Mouse (Mus musculus): ENCODE data around the gene Paxx. TPM values are rescaled to one million over a fixed set of nuclear protein-coding genes. Genes with fewer than 3 reads are reported as not detected.

Gene Paxx
- 23.5 and 23.9 TPM in 2 replicates for polyA plus RNA-seq (2014; fragmentation: Nextera tagmentation; extraction: Ambion mirVana)

DNA sequence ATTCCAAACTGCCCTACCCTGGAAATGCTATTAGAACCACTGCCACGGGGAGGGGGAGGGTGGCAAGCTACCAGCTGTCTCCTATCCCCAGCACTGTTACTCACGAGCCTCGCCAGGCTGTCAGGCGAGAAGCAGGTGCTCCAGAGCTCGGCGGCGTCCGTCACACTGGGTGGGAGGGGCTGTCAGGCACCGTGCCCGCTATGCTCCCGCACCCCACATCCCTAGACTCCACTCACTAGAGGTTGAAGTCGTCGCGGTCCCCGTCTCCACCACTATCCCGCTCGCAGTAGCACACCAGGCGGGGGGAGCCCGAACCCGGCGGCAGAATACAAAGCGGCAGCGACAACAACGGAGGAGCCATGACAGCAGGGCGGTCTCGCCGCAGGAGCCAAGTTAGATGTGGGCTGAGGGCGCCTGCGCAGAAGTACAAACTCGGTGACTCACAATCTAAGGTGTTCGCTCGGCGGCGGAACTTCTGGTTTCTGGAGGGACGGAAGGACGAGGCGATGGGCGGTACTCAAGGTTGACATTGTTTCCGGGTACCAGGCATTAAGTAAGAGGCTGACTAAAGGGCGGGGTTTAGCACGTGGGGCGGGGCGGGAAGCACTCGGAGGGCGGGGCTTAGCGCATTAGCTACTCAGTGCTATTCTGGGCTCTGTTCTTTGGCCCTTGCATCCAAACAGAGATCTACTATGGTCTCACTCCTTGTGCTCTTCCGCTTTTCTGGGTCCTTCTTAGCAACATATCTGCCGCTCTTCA, at the start of gene Paxx:
Paxx (minus strand) TSS at position 544 of the 759 bp plus-strand sequence.
- Histone ChIP-seq H3K36me3 (ENCODE audit: control insufficient read depth, insufficient read depth, low read length) (no peaks in the 10 kb centered on the region; the same call in 1 of the 2 replicates), H3K4me3 (ENCODE audit: low read length) (peak within 1 kb of the TSS; percentile 57)
- WGBS = under 1% methylated on average over 48 of the region's 48 CpGs

GRCm38 (mm10) chr2:25509912-25510311, 49.0 kb upstream of the Paxx start:
- H3K36me3 ChIP-seq (ENCODE audit: control insufficient read depth, insufficient read depth, low read length) = peaks cover 5% of the 10 kb centered on the region; the same call in 1 of the 2 replicates
- no peaks in the 10 kb centered on the region for H3K9me3 ChIP-seq (ENCODE audit: control insufficient read depth, low read length)
- no peaks in the 10 kb centered on the region for H3K27me3 ChIP-seq (ENCODE audit: control insufficient read depth, insufficient read depth, low read length)
- no peak for ATAC-seq (ENCODE audit: low FRiP score, low TSS enrichment)
- 59% methylated on average over 3 of the region's 3 CpGs for WGBS
- no peaks in the 10 kb centered on the region for H3K4me1 ChIP-seq (ENCODE audit: control insufficient read depth, insufficient read depth, low read length)
- H3K4me2 ChIP-seq (replicated peaks; ENCODE audit: low read depth, low read length) = no peak overlapping the region
- no peak overlapping the region for H3K27ac ChIP-seq (ENCODE audit: low read depth, low read length)
- no peak overlapping the region for H3K9ac ChIP-seq (ENCODE audit: low read depth, low read length)
- H3K4me3 ChIP-seq (ENCODE audit: low read length) = no peak overlapping the region

More for the DNA sequence above, at the start of gene Paxx:
- peak within 1 kb of the TSS; percentile 56 for H3K9ac ChIP-seq (ENCODE audit: low read depth, low read length)
- H3K27me3 ChIP-seq (ENCODE audit: control insufficient read depth, insufficient read depth, low read length) = no peaks in the 10 kb centered on the region
- H3K4me2 ChIP-seq (replicated peaks; ENCODE audit: low read depth, low read length) = peak within 1 kb of the TSS; percentile 63
- ATAC-seq (ENCODE audit: low FRiP score, low TSS enrichment) = peak; percentile 91
- no peaks in the 10 kb centered on the region for H3K9me3 ChIP-seq (ENCODE audit: control insufficient read depth, low read length)
- H3K27ac ChIP-seq (ENCODE audit: low read depth, low read length) = peak within 1 kb of the TSS; percentile 52; the same call in 1 of the 2 replicates
- H3K4me1 ChIP-seq (ENCODE audit: control insufficient read depth, insufficient read depth, low read length) = no peaks in the 10 kb centered on the region; the same call in none of the 2 replicates

DNA sequence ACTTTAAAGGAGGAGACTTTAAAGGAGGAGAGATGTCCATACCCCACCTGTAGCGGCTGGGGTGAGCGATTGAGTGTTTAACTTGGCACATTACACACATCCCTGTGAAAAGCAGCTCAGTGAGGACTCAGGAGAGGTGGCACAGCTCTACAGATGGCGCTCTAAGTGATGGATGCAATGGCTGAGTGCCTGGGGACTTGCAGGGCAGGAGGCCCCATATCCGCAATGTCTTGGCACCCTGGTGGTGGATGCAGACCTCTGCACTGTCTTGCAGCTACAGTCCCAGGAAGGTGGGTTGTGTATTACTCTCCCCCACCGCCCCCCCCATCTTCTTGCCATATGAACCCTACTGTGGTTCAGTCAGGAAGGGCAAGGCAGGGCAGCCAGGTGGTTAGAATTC, 46.1 kb upstream of the Paxx start:
- Histone ChIP-seq H3K4me1 (ENCODE audit: control insufficient read depth, insufficient read depth, low read length) (no peaks in the 10 kb centered on the region), H3K27me3 (ENCODE audit: control insufficient read depth, insufficient read depth, low read length) (no peaks in the 10 kb centered on the region), H3K36me3 (ENCODE audit: control insufficient read depth, insufficient read depth, low read length) (peaks cover 22% of the 10 kb centered on the region; the same call in 1 of the 2 replicates), H3K4me3 (ENCODE audit: low read length) (no peak overlapping the region), H3K9ac (ENCODE audit: low read depth, low read length) (no peak overlapping the region), H3K4me2 (replicated peaks; ENCODE audit: low read depth, low read length) (no peak overlapping the region), H3K27ac (ENCODE audit: low read depth, low read length) (no peak overlapping the region), H3K9me3 (ENCODE audit: control insufficient read depth, low read length) (no peaks in the 10 kb centered on the region)
- peak; percentile 59; the same call in 1 of the 2 replicates for ATAC-seq (ENCODE audit: low FRiP score, low TSS enrichment)
- 34% methylated on average over 5 of the region's 5 CpGs for WGBS

GRCm38 (mm10) chr2:25505860-25506259, 45.0 kb upstream of the Paxx start:
- Histone ChIP-seq H3K9ac (ENCODE audit: low read depth, low read length) (no peak overlapping the region), H3K27me3 (ENCODE audit: control insufficient read depth, insufficient read depth, low read length) (no peaks in the 10 kb centered on the region), H3K9me3 (ENCODE audit: control insufficient read depth, low read length) (no peaks in the 10 kb centered on the region), H3K4me1 (ENCODE audit: control insufficient read depth, insufficient read depth, low read length) (peaks cover 7% of the 10 kb centered on the region), H3K4me2 (replicated peaks; ENCODE audit: low read depth, low read length) (no peak overlapping the region), H3K4me3 (ENCODE audit: low read length) (no peak overlapping the region), H3K36me3 (ENCODE audit: control insufficient read depth, insufficient read depth, low read length) (peaks cover 22% of the 10 kb centered on the region; the same call in 1 of the 2 replicates), H3K27ac (ENCODE audit: low read depth, low read length) (no peak overlapping the region)
- WGBS = 97% methylated on average over 4 of the region's 4 CpGs
- no peak for ATAC-seq (ENCODE audit: low FRiP score, low TSS enrichment)

DNA sequence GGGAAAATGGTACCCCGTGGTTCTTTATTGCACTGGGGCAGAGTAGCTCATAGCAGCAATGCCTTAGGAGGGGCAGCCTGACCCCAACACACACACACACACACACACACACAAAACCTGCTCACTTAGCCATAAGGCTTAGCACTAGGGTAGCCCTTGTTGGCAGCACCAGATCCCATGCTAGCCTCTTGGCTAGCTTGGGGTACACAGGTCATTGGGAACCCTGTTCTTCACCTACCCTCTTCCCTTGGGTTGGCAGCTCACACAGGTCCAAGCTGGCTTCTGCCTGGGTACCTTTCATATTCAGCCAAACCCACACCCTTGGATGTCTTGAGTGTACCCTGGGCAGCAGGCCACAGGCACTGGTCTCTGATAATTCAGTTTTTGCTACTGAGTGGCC, 44.1 kb upstream of the Paxx start:
- WGBS = 88% methylated on average over 1 of the region's 1 CpGs
- Histone ChIP-seq H3K9me3 (ENCODE audit: control insufficient read depth, low read length) (no peaks in the 10 kb centered on the region), H3K36me3 (ENCODE audit: control insufficient read depth, insufficient read depth, low read length) (peaks cover 22% of the 10 kb centered on the region; the same call in 1 of the 2 replicates), H3K27me3 (ENCODE audit: control insufficient read depth, insufficient read depth, low read length) (no peaks in the 10 kb centered on the region), H3K27ac (ENCODE audit: low read depth, low read length) (no peak overlapping the region), H3K4me3 (ENCODE audit: low read length) (no peak overlapping the region), H3K4me1 (ENCODE audit: control insufficient read depth, insufficient read depth, low read length) (peaks cover 11% of the 10 kb centered on the region), H3K9ac (ENCODE audit: low read depth, low read length) (no peak overlapping the region), H3K4me2 (replicated peaks; ENCODE audit: low read depth, low read length) (no peak overlapping the region)
- ATAC-seq (ENCODE audit: low FRiP score, low TSS enrichment) = no peak

DNA sequence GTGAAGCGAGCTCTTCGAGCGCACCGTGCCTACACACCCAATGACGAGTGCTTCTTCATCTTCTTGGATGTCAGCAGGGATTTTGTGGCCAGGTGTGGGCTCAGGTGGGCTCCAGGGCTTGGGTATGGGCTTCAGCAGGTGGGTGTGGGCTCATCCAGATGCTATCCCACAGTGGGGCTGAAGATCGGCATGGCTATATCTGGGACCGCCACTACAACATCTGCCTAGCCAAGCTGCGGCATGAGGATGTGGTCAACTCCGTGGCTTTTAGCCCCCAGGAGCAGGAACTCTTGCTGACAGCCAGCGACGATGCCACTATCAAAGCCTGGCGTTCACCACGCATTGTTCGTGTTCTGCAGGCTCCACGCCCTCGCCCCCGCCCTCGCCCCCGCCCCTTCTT, 43.6 kb upstream of the Paxx start:
- WGBS = 96% methylated on average over 17 of the region's 19 CpGs
- Histone ChIP-seq H3K27ac (ENCODE audit: low read depth, low read length) (no peak overlapping the region), H3K4me1 (ENCODE audit: control insufficient read depth, insufficient read depth, low read length) (peaks cover 12% of the 10 kb centered on the region), H3K4me3 (ENCODE audit: low read length) (no peak overlapping the region), H3K4me2 (replicated peaks; ENCODE audit: low read depth, low read length) (no peak overlapping the region), H3K27me3 (ENCODE audit: control insufficient read depth, insufficient read depth, low read length) (no peaks in the 10 kb centered on the region), H3K36me3 (ENCODE audit: control insufficient read depth, insufficient read depth, low read length) (peaks cover 22% of the 10 kb centered on the region; the same call in 1 of the 2 replicates), H3K9ac (ENCODE audit: low read depth, low read length) (no peak overlapping the region), H3K9me3 (ENCODE audit: control insufficient read depth, low read length) (no peaks in the 10 kb centered on the region)
- ATAC-seq (ENCODE audit: low FRiP score, low TSS enrichment) = no peak

- no peak overlapping the region for H3K9ac ChIP-seq (ENCODE audit: low read depth, low read length)
- H3K27me3 ChIP-seq (ENCODE audit: control insufficient read depth, insufficient read depth, low read length) = no peaks in the 10 kb centered on the region
- H3K4me1 ChIP-seq (ENCODE audit: control insufficient read depth, insufficient read depth, low read length) = peaks cover 17% of the 10 kb centered on the region
- peaks cover 22% of the 10 kb centered on the region; the same call in 1 of the 2 replicates for H3K36me3 ChIP-seq (ENCODE audit: control insufficient read depth, insufficient read depth, low read length)
- H3K27ac ChIP-seq (ENCODE audit: low read depth, low read length) = no peak overlapping the region
- H3K4me3 ChIP-seq (ENCODE audit: low read length) = no peak overlapping the region
- no peaks in the 10 kb centered on the region for H3K9me3 ChIP-seq (ENCODE audit: control insufficient read depth, low read length)
- H3K4me2 ChIP-seq (replicated peaks; ENCODE audit: low read depth, low read length) = no peak overlapping the region
- 86% methylated on average over 3 of the region's 3 CpGs for WGBS
- ATAC-seq (ENCODE audit: low FRiP score, low TSS enrichment) = no peak
These were observed 41.8 kb upstream of the Paxx start for GRCm38 (mm10) chr2:25502726-25503125.

DNA sequence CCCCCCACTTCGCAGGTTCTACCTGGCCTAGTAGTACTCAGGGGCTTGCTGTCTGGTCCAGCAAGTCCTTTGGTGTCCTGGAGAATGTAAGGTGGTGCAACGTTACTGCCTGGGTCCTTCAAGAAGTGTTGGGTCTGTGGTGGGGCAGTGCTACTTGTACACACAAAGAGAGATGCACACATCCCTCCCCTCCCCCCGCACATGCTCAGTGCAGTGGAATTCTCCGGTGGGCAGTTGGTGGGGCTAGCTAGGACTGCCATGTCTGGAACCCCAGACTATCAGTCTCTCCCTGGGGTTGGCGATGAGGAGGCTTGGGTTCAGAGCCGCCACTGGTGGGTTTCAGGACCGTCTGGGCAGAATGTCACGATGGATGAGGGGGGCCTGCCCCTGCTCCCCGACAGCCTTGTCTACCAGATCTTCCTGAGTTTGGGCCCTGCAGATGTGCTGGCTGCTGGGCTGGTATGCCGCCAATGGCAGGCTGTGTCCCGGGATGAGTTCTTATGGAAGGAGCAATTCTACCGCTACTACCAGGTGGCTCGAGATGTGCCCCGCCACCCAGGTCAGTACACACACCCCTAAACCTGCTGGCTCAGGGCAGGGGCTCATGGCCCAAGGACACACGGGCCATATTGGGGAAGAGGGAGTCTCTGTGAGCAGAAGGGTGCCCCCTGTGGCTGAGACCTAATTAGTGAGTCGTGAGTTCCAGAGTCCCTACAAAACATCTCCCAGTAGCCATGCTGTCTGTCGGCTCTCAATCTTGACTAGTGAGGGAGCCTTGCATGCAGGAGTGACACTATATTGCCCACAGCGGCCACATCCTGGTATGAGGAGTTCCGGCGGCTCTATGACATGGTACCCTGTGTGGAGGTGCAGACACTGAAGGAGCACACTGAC, 40.9 kb upstream of the Paxx start, which contains the start of gene C8g:
C8g (minus strand) TSS at position 127 of the 894 bp plus-strand sequence.
- no peaks in the 10 kb centered on the region for H3K9me3 ChIP-seq (ENCODE audit: control insufficient read depth, low read length)
- peak within 1 kb of the TSS; percentile 94 for H3K9ac ChIP-seq (ENCODE audit: low read depth, low read length)
- peaks cover 22% of the 10 kb centered on the region; the same call in 1 of the 2 replicates for H3K36me3 ChIP-seq (ENCODE audit: control insufficient read depth, insufficient read depth, low read length)
- peak within 1 kb of the TSS; percentile 71; the same call in 1 of the 2 replicates for H3K27ac ChIP-seq (ENCODE audit: low read depth, low read length)
- no peak for ATAC-seq (ENCODE audit: low FRiP score, low TSS enrichment)
- peak within 1 kb of the TSS; percentile 82 for H3K4me2 ChIP-seq (replicated peaks; ENCODE audit: low read depth, low read length)
- WGBS = 75% methylated on average over 20 of the region's 20 CpGs
- H3K4me1 ChIP-seq (ENCODE audit: control insufficient read depth, insufficient read depth, low read length) = peaks cover 23% of the 10 kb centered on the region
- peak within 1 kb of the TSS; percentile 66 for H3K4me3 ChIP-seq (ENCODE audit: low read length)
- H3K27me3 ChIP-seq (ENCODE audit: control insufficient read depth, insufficient read depth, low read length) = no peaks in the 10 kb centered on the region

All from kidney, embryonic 14.5 days (tissue).